Mouse (Mus musculus): Measurements from ENCODE around the gene 4930467E23Rik. TPM values are rescaled to one million over a fixed set of nuclear protein-coding genes. Genes with fewer than 3 reads are reported as not detected.
"Not testable (repeated sequence)": the region's sequence is repeated elsewhere in the genome, so short reads cannot be mapped to it uniquely, and the experiment has no call there.

4930467E23Rik gene
- polyA plus RNA-seq (2012; rRNA removed) (not detected in 2 replicates), polyA plus RNA-seq (2014; fragmentation: Nextera tagmentation; extraction: Ambion mirVana) (not detected in 2 replicates)

DNA sequence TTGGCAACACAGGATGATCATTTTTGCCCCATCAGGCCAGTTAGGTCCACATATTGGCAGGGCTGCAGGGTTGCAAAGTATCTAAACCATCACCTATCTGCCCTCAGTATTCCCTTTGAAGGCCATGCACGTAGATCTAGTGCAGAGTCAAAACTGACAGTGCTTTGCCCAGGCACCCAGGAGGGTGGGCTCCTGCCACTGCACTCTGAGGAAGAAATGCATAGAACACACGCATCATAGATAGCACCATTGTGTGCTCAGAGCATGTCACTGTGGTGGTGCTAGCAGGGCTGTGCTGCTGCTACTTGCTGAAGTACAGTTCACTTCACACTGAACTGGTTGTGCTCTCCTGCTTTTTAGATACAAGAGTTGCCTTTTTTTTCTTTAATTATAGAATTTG lies at the start of gene 4930467E23Rik:
Gene 4930467E23Rik (plus strand): TSS at position 301 of the 400 bp plus-strand sequence.
- not testable (repeated sequence) for H3K9me3 ChIP-seq (ENCODE audit: control insufficient read depth, low read length); H3K4me1 ChIP-seq (ENCODE audit: control insufficient read depth, insufficient read depth, low read length); H3K4me2 ChIP-seq (replicated peaks; ENCODE audit: low read depth, low read length, severe bottlenecking); DNase-seq (ENCODE audit: low spot score); ATAC-seq (ENCODE audit: low FRiP score, low read depth); H3K27ac ChIP-seq (replicated peaks; ENCODE audit: low read depth, low read length); H3K4me3 ChIP-seq (replicated peaks; ENCODE audit: low read length); H3K27me3 ChIP-seq (ENCODE audit: control insufficient read depth, insufficient read depth, low read length); H3K36me3 ChIP-seq (ENCODE audit: control insufficient read depth, insufficient read depth, low read length); H3K9ac ChIP-seq (ENCODE audit: low read depth, low read length, severe bottlenecking)
- WGBS: no CpG with 5 or more reads among the region's 2 CpGs

DNA sequence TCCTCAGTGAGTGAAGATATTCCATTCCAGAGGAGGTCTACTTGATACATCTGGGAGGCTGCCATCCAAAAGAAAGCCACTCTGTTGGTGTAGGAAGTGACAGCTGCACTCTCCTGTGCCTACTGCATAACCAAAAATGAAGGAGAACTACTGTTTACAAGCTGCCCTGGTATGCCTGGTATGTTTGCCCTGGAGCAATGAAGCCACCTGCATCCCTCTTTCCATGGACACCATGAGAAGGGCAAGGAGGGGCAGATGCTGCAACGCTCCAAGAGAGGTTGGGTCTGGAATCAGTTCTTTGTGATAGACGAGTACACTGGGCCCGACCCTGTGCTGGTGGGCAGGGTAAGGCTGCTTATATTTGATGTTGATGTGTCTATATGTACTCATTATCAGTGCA lies 47.1 kb upstream of the 4930467E23Rik start:
- 67% methylated on average over 1 of the region's 3 CpGs for WGBS
- H3K9ac ChIP-seq (ENCODE audit: low read depth, low read length, severe bottlenecking); DNase-seq (ENCODE audit: low spot score); H3K9me3 ChIP-seq (ENCODE audit: control insufficient read depth, low read length); H3K27ac ChIP-seq (replicated peaks; ENCODE audit: low read depth, low read length); H3K4me1 ChIP-seq (ENCODE audit: control insufficient read depth, insufficient read depth, low read length); H3K36me3 ChIP-seq (ENCODE audit: control insufficient read depth, insufficient read depth, low read length); H3K4me2 ChIP-seq (replicated peaks; ENCODE audit: low read depth, low read length, severe bottlenecking); ATAC-seq (ENCODE audit: low FRiP score, low read depth); H3K27me3 ChIP-seq (ENCODE audit: control insufficient read depth, insufficient read depth, low read length); H3K4me3 ChIP-seq (replicated peaks; ENCODE audit: low read length): not testable (repeated sequence)

DNA sequence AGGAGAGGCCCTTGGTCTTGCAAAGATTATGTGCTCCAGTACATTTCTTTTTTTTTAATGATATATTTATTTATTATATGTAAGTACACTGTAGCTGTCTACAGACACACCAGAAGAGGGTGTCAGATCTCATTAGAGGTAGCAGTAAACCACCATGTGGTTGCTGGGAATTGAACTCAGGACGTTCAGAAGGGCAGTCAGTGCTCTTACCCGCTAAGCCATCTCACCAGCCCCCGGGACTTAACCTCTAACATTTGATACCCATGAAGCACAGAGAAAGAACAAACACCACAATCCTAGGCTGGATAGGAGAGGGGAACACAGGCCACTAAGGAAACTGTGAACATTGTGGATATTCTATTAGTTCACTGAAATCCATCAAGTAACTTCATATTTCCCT lies 43.9 kb upstream of the 4930467E23Rik start:
- H3K4me3 ChIP-seq (replicated peaks; ENCODE audit: low read length); H3K9ac ChIP-seq (ENCODE audit: low read depth, low read length, severe bottlenecking); ATAC-seq (ENCODE audit: low FRiP score, low read depth); H3K4me1 ChIP-seq (ENCODE audit: control insufficient read depth, insufficient read depth, low read length); H3K27ac ChIP-seq (replicated peaks; ENCODE audit: low read depth, low read length); H3K9me3 ChIP-seq (ENCODE audit: control insufficient read depth, low read length); H3K36me3 ChIP-seq (ENCODE audit: control insufficient read depth, insufficient read depth, low read length); DNase-seq (ENCODE audit: low spot score); H3K27me3 ChIP-seq (ENCODE audit: control insufficient read depth, insufficient read depth, low read length); H3K4me2 ChIP-seq (replicated peaks; ENCODE audit: low read depth, low read length, severe bottlenecking): not testable (repeated sequence)
- WGBS: 83% methylated on average over 3 of the region's 3 CpGs

DNA sequence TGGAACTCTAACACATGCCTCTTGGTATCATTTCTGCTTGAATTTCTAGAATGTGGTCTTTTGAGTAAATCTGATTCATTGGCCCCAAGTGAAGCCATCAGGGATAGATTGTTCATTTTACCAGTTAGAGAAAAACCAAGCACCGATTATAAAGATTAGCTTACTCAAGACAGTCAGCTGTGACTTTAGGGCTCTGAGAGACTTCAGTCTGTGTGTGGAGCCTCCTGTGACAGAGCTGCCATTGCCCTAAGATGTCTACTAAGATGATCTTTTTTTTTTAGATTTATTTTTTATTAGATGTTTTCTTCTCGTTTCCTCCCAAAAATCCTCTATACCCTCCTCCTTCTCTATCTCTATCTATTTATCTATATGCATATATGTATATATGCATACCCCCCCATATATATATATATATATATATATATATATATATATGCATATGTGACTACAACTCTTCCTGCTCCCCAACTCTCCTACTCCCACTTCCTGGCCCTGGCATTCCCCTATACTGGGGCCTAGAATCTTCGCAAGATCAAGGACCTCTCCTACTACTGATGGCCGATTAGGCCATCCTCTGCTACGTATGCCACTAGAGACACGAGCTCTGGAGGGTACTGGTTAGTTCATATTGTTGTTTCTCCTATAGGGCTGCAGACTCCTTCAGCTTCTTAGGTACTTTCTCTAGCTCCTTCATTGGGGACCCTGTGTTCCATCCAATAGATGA lies 40.4 kb upstream of the 4930467E23Rik start:
- not testable (repeated sequence) for H3K4me1 ChIP-seq (ENCODE audit: control insufficient read depth, insufficient read depth, low read length); H3K9me3 ChIP-seq (ENCODE audit: control insufficient read depth, low read length); H3K36me3 ChIP-seq (ENCODE audit: control insufficient read depth, insufficient read depth, low read length); ATAC-seq (ENCODE audit: low FRiP score, low read depth); DNase-seq (ENCODE audit: low spot score); H3K4me3 ChIP-seq (replicated peaks; ENCODE audit: low read length); H3K27ac ChIP-seq (replicated peaks; ENCODE audit: low read depth, low read length); H3K4me2 ChIP-seq (replicated peaks; ENCODE audit: low read depth, low read length, severe bottlenecking); H3K9ac ChIP-seq (ENCODE audit: low read depth, low read length, severe bottlenecking); H3K27me3 ChIP-seq (ENCODE audit: control insufficient read depth, insufficient read depth, low read length)
- WGBS: 86% methylated on average over 6 of the region's 6 CpGs

DNA sequence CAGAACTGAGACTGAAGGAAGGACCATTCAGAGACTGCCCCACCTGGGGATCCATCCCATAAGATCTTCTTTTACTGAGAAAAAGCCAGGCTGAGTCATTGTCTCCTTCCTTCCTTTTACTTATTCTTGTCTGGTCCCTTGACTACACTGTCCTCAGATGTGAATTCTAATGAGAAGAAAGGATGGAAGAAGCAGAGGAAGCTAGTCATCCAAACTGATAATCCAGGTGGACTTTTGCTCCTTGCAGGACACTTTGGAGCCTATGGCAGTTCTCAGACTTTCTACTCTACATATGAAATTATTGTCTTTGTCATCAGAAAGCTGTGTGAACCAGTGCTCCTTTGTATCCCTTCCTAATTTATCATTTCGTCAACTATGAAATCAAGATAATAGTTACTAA lies 39.6 kb upstream of the 4930467E23Rik start:
- not testable (repeated sequence) for DNase-seq (ENCODE audit: low spot score); ATAC-seq (ENCODE audit: low FRiP score, low read depth); H3K27me3 ChIP-seq (ENCODE audit: control insufficient read depth, insufficient read depth, low read length); H3K27ac ChIP-seq (replicated peaks; ENCODE audit: low read depth, low read length); H3K9me3 ChIP-seq (ENCODE audit: control insufficient read depth, low read length); H3K4me1 ChIP-seq (ENCODE audit: control insufficient read depth, insufficient read depth, low read length); H3K9ac ChIP-seq (ENCODE audit: low read depth, low read length, severe bottlenecking); H3K36me3 ChIP-seq (ENCODE audit: control insufficient read depth, insufficient read depth, low read length); H3K4me3 ChIP-seq (replicated peaks; ENCODE audit: low read length); H3K4me2 ChIP-seq (replicated peaks; ENCODE audit: low read depth, low read length, severe bottlenecking)
- WGBS: 86% methylated on average over 1 of the region's 1 CpGs

DNA sequence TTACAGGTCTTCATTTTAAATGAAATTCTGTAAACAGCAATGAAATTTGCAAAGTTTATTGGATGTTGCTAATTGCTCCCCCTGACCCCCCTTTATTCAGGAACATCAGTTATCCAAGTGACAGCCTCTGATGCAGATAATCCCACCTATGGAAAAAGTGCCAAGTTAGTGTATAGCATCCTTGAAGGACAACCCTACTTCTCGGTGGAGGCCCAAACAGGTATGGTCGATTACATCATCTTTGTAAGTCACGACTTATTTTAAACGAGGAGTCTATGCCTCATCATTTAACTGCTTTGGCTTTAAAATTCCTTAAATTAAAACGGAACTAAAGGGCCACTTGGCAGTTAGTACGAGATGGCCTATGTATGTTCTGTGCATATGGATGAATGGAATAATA lies 38.0 kb upstream of the 4930467E23Rik start:
- H3K4me2 ChIP-seq (replicated peaks; ENCODE audit: low read depth, low read length, severe bottlenecking); H3K27ac ChIP-seq (replicated peaks; ENCODE audit: low read depth, low read length); H3K4me1 ChIP-seq (ENCODE audit: control insufficient read depth, insufficient read depth, low read length); H3K27me3 ChIP-seq (ENCODE audit: control insufficient read depth, insufficient read depth, low read length); H3K4me3 ChIP-seq (replicated peaks; ENCODE audit: low read length); H3K9me3 ChIP-seq (ENCODE audit: control insufficient read depth, low read length); ATAC-seq (ENCODE audit: low FRiP score, low read depth); H3K9ac ChIP-seq (ENCODE audit: low read depth, low read length, severe bottlenecking); DNase-seq (ENCODE audit: low spot score); H3K36me3 ChIP-seq (ENCODE audit: control insufficient read depth, insufficient read depth, low read length): not testable (repeated sequence)
- 89% methylated on average over 6 of the region's 6 CpGs for WGBS

DNA sequence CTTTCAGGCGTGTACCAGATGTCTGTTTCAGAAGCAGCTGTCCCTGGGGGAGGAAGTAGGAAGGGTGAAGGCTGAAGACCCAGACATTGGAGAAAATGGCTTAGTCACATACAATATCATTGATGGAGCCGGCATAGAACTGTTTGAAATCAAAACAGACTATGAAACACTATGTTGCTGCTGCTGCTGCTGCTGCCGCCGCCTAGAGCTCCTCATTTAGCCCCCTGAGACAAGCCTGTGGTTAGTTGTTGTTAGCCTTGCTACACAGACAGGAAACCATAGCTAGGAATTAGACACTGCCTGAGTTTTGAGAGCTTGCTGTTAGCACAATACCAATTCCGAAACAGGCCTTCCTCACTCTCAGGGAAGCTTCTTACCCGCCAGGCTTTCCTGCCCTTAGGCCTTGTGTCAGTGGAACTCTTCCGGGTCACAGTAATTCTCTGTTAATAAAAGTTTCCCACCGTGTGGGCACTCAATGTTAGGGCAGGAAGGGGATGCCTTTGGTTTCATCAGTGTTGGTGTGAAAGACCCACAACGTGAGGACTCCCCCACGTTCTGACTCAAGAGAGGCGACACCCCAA lies 31.8 kb upstream of the 4930467E23Rik start:
- not testable (repeated sequence) for ATAC-seq (ENCODE audit: low FRiP score, low read depth); H3K9me3 ChIP-seq (ENCODE audit: control insufficient read depth, low read length); H3K4me1 ChIP-seq (ENCODE audit: control insufficient read depth, insufficient read depth, low read length); H3K36me3 ChIP-seq (ENCODE audit: control insufficient read depth, insufficient read depth, low read length); H3K27ac ChIP-seq (replicated peaks; ENCODE audit: low read depth, low read length); H3K27me3 ChIP-seq (ENCODE audit: control insufficient read depth, insufficient read depth, low read length); H3K9ac ChIP-seq (ENCODE audit: low read depth, low read length, severe bottlenecking); H3K4me2 ChIP-seq (replicated peaks; ENCODE audit: low read depth, low read length, severe bottlenecking); DNase-seq (ENCODE audit: low spot score); H3K4me3 ChIP-seq (replicated peaks; ENCODE audit: low read length)
- 85% methylated on average over 10 of the region's 11 CpGs for WGBS

DNA sequence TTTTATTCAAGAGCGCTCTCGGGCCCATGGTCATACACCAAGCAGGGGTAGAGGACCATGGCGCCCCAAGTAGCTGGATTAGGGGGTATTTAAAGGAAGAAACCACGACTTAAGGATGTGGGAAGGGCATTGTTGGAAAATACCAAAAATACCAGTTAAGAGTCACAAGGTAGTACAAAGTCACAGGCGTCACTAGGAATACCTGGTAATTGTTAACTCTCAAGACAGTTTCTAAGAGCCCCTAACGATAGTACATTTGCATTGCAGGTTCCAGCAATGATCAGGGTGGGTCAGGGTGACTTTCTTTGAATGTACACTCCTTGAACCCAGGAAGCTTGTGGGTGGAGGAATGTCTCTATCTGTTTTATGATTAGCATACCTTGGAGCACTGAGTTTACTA lies 31.3 kb upstream of the 4930467E23Rik start:
- 73% methylated on average over 6 of the region's 6 CpGs for WGBS
- not testable (repeated sequence) for H3K9ac ChIP-seq (ENCODE audit: low read depth, low read length, severe bottlenecking); H3K27me3 ChIP-seq (ENCODE audit: control insufficient read depth, insufficient read depth, low read length); DNase-seq (ENCODE audit: low spot score); H3K4me3 ChIP-seq (replicated peaks; ENCODE audit: low read length); H3K4me2 ChIP-seq (replicated peaks; ENCODE audit: low read depth, low read length, severe bottlenecking); H3K36me3 ChIP-seq (ENCODE audit: control insufficient read depth, insufficient read depth, low read length); H3K9me3 ChIP-seq (ENCODE audit: control insufficient read depth, low read length); ATAC-seq (ENCODE audit: low FRiP score, low read depth); H3K27ac ChIP-seq (replicated peaks; ENCODE audit: low read depth, low read length); H3K4me1 ChIP-seq (ENCODE audit: control insufficient read depth, insufficient read depth, low read length)

Data from limb, embryonic 14.5 days (tissue).